Mouse (Mus musculus): ENCODE data around the gene Adrm1. TPM values are rescaled to one million over a fixed set of nuclear protein-coding genes. Genes with fewer than 3 reads are reported as not detected.

The Adrm1 gene
- total RNA-seq (2023) = 100 to 1,000 TPM in 1 of 2 experiments, 10 to 100 TPM in 1; 99.5 to 104 TPM

GRCm38 (mm10) chr2:180170806-180171521 lies at the start of gene Adrm1:
Adrm1 (plus strand) TSS chr2:180171485.

Other genes starting within 250 kb of the Adrm1 start
- 10 to 100 TPM; 32.3 to 32.5 TPM for gene Taf4, start 194.8 kb upstream of the Adrm1 start, total RNA-seq (2023)
- 10 to 100 TPM; 28.8 to 30.9 TPM for gene Lsm14b, start 146.5 kb upstream of the Adrm1 start, total RNA-seq (2023)
- gene Psma7, start 129.1 kb upstream of the Adrm1 start, total RNA-seq (2023) = 100 to 1,000 TPM; 196 to 204 TPM
- 1 to 10 TPM; 6.5 to 7.3 TPM for gene Ss18l1, start 129.0 kb upstream of the Adrm1 start, total RNA-seq (2023)
- gene Mtg2, start 100.9 kb upstream of the Adrm1 start, total RNA-seq (2023) = 10 to 100 TPM; 11.7 to 13.2 TPM
- not detected for gene Hrh3, start 67.0 kb upstream of the Adrm1 start, total RNA-seq (2023)
- gene Osbpl2, start 52.2 kb upstream of the Adrm1 start, total RNA-seq (2023) = 10 to 100 TPM; 30.2 to 31.9 TPM
- under 1 TPM in 1 of 2 experiments, not detected in 1; 0.05 TPM for gene Lama5, start 54.4 kb downstream of the Adrm1 start, total RNA-seq (2023)
- 1,000 to 10,000 TPM in 1 of 2 experiments, 100 to 1,000 TPM in 1; 824 to 1,285 TPM for gene Rps21, start 85.9 kb downstream of the Adrm1 start, total RNA-seq (2023)
- 10 to 100 TPM; 17.4 to 19.3 TPM for gene Cables2, start 102.0 kb downstream of the Adrm1 start, total RNA-seq (2023)
- gene Rbbp8nl, start 118.4 kb downstream of the Adrm1 start, total RNA-seq (2023) = not detected
- not detected for gene Gata5, start 163.2 kb downstream of the Adrm1 start, total RNA-seq (2023)